10 mouse cellular contexts compared by ENCODE assay signal in genomic region chr8:70309311-70309710, GRCm38 (mm10). TPM values are rescaled to one million over a fixed set of nuclear protein-coding genes. Genes with fewer than 3 reads are reported as not detected.
DNase-seq lines count a peak whose midpoint lies in the region; ATAC-seq lines count a peak whose summit lies in the region.
"Had no signal": no experiment of that assay in that cellular context is flagged by ENCODE, and none has a peak within 500 bp of the region (broad histone marks: within the 10 kb centered on the region; RNA-seq: fewer than 3 reads in every experiment).

No protein-coding gene starts in this region.

- H3K9me3 ChIP-seq in liver, embryonic 12.5 days (replicated peaks) = no peaks in the 10 kb centered on the region
- H3K9me3 ChIP-seq: intestine, embryonic 15.5 days had no signal

- H3K4me3 ChIP-seq in liver, embryonic 12.5 days = no peak overlapping the region
- H3K4me3 ChIP-seq: intestine, embryonic 15.5 days had no signal

- peaks cover 93% of the 10 kb centered on the region for H3K36me3 ChIP-seq in liver, embryonic 12.5 days

- WGBS in liver, embryonic 12.5 days (ENCODE audit: insufficient replicate concordance) = 36% methylated on average over 2 of the region's 2 CpGs

- peaks cover 4% of the 10 kb centered on the region for H3K4me1 ChIP-seq in liver, embryonic 12.5 days

- H3K27ac ChIP-seq in liver, embryonic 12.5 days = no peak overlapping the region
- H3K27ac ChIP-seq: intestine, embryonic 15.5 days had no signal

- ATAC-seq in liver, embryonic 12.5 days = no peak
- ATAC-seq: intestine, embryonic 15.5 days; Patski had no signal

- peak; percentile 25 to 44 for DNase-seq in cerebellum, adult 18-20 months
- DNase-seq in cerebellum, adult 9-11 months = no peak
- DNase-seq in liver (peak; percentile 40), NIH3T3 (ENCODE audit: low read depth) (peak; percentile 69)
- DNase-seq in lung, postnatal 36 days = peak; percentile 27
- no peak for DNase-seq in urinary bladder, postnatal 36 days (ENCODE audit: low spot score in 2 of 2)
- DNase-seq in right cerebral cortex, postnatal 25 days = no peak

- no peak overlapping the region for H3K9ac ChIP-seq in liver, embryonic 12.5 days
- H3K9ac ChIP-seq: intestine, embryonic 15.5 days had no signal

- no peak overlapping the region for H3K4me2 ChIP-seq in liver, embryonic 12.5 days
- H3K4me2 ChIP-seq: intestine, embryonic 15.5 days had no signal

- H3K27me3 ChIP-seq in liver, embryonic 12.5 days (replicated peaks) = no peaks in the 10 kb centered on the region
- H3K27me3 ChIP-seq: intestine, embryonic 15.5 days; Patski had no signal

RNA-seq across cellular contexts. Expression of gene Cers1, which starts 6.3 kb away (rescaled TPM):
- polyA plus RNA-seq in liver, embryonic 12.5 days (2016; fragmentation: Nextera tagmentation; extraction: Ambion mirVana) = 0.45 and 0.63 TPM in 2 replicates

RNA-seq across cellular contexts. Expression of gene Cope, which starts 7.0 kb away (rescaled TPM):
- polyA plus RNA-seq in liver, embryonic 12.5 days (2016; fragmentation: Nextera tagmentation; extraction: Ambion mirVana) = 205 and 212 TPM in 2 replicates

RNA-seq across cellular contexts. Expression of gene Ddx49, which starts 7.0 kb away (rescaled TPM):
- 37.0 and 40.0 TPM in 2 replicates for polyA plus RNA-seq in liver, embryonic 12.5 days (2016; fragmentation: Nextera tagmentation; extraction: Ambion mirVana)

RNA-seq across cellular contexts. Expression of gene Gdf1, which starts 20.3 kb away (rescaled TPM):
- 1.0 and 1.5 TPM in 2 replicates for polyA plus RNA-seq in liver, embryonic 12.5 days (2016; fragmentation: Nextera tagmentation; extraction: Ambion mirVana)

RNA-seq across cellular contexts. Expression of gene Homer3, which starts 26.7 kb away (rescaled TPM):
- 19.6 and 21.4 TPM in 2 replicates for polyA plus RNA-seq in liver, embryonic 12.5 days (2016; fragmentation: Nextera tagmentation; extraction: Ambion mirVana)

Comparison
In these comparisons a context has a peak if more than half of its experiments do, and no peak if none do; other contexts are left out.
1. DNase-seq: peak in cerebellum, adult 18-20 months (2 of 2), liver (single experiment), NIH3T3 (single experiment) and lung, postnatal 36 days (single experiment); none in cerebellum, adult 9-11 months (single experiment), urinary bladder, postnatal 36 days (0 of 2) and right cerebral cortex, postnatal 25 days (single experiment).